Mouse (Mus musculus) layer of hippocampus, adult 8-10 months (tissue): ENCODE results near the gene Jpt1. TPM values are rescaled to one million over a fixed set of nuclear protein-coding genes. Genes with fewer than 3 reads are reported as not detected.
"Not testable (repeated sequence)": the region's sequence is repeated elsewhere in the genome, so short reads cannot be mapped to it uniquely, and the experiment has no call there.

Experiments used
- DNase-seq, 2 experiments: peaks; one replicate each; pipeline ENCODE4 v3.0.0; 2022; ENCODE audit warnings: low spot score in 2 of 2
- total RNA-seq, 4 experiments: library from RNA; stranded (reverse); gene quantifications; 2 replicates each; pipeline ENCODE4 v1.2.4; 2022

Gene Jpt1
- total RNA-seq, 4 experiments from 2014 or later = 109 to 139 (median 124) TPM

DNA sequence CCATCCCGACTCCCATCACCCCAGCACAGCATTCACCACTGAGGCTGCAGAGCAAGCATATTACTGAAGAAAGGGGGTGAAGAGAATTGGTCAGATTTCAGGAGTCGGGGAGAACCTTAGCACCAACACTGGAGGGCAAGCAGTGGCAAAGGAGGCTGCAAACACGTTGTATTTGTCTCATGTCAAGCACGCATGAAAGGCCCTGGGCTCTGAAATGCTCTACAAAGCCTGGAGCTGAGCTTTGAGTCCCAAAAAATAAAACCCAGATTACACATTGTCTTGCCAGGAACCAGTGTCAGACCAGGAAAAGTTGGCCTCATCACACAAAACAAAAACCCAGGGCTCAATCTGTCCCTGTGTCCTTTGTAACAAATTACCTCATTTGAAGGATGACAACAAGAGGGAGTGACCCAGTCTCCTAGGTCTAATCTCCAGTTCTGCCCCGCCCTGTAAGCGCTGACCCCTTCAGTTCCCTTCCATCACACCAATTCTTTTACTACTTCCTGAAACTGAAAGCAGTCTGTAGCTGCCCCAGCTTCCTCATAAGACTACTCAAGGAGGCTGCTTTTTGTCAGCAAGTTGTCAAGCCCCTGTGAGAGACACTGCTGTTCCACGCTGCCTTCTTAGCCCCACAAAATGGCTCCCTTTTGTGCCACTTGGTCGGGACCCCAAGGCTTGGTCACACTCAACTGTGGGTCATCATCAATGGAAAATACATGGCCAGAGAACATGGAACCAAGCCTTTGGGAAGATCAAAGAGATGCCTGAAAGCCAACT lies 1.6 kb downstream of the Jpt1 start:
- no peak for DNase-seq

DNA sequence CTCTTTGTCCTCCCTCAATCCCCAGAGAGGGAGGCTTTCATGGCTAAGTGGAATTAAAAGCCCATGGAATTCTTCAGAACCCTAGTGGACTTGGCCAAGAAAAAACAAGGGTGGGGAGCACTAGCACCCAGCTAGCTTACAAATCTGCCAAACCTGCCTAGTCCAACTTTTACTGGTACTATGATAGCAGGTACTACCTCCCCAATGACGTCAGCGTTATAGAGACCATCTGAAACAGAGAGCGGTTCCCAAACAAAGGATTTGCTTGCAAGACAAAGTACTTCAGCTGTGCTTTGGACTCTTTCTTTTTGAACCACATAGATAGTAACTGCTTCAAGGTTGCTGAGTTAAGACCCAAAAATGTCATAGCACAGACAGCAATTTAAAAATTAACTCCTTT lies 2.2 kb downstream of the Jpt1 start:
- DNase-seq = no peak

- no peak for DNase-seq
These were observed 3.1 kb downstream of the Jpt1 start for GRCm38 (mm10) chr11:115511121-115511520.

- DNase-seq = no peak
These were observed 3.7 kb downstream of the Jpt1 start for GRCm38 (mm10) chr11:115510507-115510888.

- DNase-seq = no peak
These were observed 4.2 kb downstream of the Jpt1 start for GRCm38 (mm10) chr11:115509773-115510506.

- DNase-seq = no peak
These were observed 6.1 kb downstream of the Jpt1 start for GRCm38 (mm10) chr11:115508061-115508460.

- no peak for DNase-seq
These were observed 7.6 kb downstream of the Jpt1 start for GRCm38 (mm10) chr11:115506586-115506985.

DNA sequence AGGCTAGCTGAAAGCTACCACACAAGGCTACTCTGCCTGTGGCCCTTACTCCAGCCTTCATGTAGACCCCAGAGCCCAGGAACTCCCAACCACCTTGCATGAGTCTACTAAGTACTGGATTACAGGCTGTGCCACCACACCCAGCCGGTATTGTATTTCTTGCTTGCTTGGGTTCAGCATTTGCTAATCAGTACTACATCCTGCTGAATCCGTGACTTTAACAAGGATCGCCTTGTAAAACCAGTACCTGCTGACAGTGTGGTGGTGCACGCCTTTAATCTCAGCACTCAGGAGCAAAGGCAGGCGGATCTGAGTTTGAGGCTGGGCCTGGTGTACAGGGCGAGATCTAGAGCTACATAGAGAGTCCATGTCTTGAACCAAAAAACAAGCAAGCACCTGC lies 11.6 kb downstream of the Jpt1 start:
- DNase-seq = no peak

DNA sequence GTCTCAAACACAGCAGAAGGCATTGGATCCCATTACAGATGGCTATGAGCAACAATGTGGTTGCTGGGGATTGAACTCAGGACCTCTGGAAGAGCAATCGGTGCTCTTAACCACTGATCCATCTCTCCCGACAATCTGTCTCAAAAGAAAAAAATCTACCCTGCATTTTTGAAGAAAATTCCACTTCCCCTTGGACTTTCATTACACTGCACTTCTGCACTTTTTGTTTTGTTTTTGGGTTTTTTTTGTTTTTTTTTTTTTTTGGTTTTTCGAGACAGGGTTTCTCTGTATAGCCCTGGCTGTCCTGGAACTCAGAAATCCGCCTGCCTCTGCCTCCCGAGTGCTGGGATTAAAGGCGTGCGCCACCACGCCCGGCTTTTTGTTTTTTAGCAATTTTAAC lies 17.6 kb downstream of the Jpt1 start:
- not testable (repeated sequence) for DNase-seq

GRCm38 (mm10) chr11:115492387-115492786 lies 21.8 kb downstream of the Jpt1 start:
- no peak for DNase-seq

DNA sequence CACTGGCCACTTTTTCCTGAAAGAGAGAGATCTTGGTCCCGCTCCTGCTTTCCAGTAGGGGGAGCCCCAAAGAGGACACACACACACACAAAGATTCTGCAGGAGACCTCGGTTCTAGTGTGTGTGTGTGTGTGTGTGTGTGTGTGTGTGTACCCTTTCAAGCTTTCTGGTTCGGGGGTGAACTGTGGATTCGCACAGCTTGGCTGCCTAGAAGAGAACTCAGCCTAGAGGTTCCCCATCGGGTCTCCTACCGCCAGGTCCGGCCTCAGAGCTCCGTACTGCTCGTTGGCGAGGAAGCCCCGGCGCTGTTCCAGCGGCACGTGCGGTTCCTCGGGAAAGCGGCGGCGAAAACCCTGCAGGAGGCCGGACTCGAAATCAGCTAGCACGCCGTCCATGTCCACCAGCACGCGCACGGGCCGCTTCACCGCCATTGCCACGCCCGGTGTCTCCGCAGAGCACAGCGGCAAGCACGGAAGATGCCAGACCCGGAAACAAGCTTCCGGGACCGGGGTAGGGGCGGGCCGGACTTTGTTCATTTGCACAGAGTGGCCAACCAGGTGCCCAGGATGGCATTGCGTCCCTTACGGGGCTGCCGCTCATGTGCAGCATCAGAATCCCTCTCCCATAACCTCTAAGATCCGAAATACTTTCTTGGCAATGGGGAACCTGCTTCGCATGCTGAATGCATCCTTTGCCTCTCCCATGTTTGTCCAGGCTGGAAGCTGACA lies 22.7 kb downstream of the Jpt1 start, which contains the start of gene Nt5c:
Gene Nt5c (minus strand): TSS at position 507 of the 728 bp plus-strand sequence.
- peak; percentile 77 to 84 for DNase-seq

DNA sequence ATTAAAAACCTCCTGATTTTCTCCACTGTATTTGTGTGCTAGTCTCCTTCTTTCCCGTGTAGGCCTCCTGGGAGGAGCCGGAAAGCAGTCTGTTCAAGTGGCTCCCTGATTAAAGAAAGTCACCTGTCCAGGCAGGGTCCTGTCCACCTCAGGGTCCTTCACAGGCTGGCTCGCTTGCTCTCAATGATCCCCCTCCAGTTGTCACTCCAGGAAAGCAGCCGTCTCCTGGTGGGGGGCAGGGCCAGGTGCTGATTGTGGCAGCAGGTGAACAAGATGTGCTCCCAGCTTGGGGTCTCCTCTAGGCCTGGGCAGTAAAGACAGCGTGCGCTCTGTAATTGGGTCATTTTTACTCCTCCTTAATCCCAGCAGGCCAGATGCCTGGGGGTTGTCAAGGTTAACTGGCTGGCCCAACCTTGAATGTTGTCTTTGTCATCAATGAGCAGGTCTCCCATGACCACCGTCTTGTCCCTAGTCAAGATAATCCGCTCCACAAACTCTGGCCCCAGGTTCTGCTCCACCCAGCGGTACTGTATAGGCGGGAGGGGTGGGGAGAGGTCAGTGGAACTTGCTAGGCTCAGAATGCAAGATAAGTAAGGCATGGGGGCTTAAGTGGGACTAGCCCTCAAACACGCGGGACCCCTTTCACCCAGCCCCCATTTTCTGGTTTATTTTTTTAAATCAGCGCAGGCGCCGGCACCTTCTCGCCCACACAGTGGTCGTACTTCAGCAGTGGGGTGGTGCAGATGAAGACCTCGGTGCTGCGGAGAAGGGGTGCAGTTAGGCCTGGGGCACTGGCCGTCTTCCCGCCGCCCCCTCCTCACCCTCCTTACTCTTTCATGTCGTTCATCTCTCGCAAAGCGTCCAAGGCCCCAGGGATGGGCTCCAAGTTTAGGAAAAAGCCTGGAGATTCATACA lies 23.5 kb downstream of the Jpt1 start:
- no peak for DNase-seq

DNA sequence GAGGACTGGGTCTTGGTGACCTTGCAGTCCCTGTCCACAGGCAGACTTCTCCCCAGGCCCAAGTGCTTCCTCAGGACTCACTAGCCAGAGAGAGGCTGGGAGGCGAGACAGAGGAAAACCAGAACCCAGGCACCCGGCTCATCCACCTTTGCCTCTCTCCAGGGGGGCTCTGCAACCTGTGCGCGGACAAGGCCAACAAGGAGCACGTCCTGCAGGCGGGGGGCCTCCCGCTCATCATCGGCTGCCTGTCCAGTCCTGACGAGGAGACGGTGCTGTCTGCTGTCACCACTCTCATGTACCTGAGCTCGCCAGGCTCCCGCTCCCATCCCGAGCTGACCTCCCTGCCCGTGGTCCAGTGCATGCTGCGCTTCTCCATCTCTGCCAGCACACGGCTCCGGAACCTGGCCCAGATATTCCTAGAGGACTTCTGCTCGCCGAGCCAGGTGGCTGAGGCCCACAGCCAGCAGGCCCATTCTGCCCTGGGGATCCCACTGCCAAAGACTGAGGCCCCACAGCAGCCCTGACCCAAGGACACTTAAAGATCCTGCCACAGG lies 25.6 kb downstream of the Jpt1 start:
- DNase-seq = no peak

DNA sequence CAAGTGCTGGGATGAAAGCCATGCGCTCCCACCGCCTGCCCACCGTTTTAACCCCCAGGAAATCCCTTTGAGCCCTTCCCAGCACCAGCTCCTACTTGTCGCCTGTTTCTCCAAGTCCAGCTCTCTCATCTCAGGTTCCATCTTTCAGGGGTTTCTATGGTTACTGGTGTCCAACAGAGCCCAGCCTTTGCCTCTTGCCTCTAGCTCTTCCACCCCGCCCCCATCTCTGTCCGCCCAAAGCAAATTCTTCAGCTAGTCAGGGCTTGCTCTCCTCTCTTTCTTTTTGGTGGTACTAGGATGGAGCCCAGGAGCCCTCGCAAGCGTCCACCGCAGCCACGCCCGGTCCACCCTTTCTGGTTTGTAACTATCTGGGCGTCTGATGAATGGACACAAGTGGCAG lies 29.0 kb downstream of the Jpt1 start:
- DNase-seq = no peak

DNA sequence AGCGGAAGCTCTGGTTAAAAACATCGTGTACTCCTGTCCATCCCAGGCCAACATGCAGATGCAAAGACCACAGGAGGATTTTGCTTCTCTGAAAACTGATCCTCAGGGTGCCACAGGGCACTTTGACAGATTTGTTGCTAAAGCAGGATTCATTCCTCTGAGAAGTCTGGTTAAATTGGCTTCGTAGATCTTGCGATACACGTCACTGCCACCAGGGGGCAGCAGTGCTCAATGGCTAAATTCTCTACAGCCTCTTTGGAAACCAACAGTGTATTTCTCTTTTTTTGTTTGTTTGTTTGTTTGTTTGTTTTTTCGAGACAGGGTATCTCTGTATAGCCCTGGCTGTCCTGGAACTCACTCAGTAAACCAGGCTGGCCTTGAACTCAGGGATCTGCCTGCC lies 30.5 kb downstream of the Jpt1 start:
- DNase-seq = peak; percentile 67 to 88

GRCm38 (mm10) chr11:115483278-115483677 lies 30.9 kb downstream of the Jpt1 start:
- no peak for DNase-seq

- DNase-seq = peak; percentile 72 to 74
These were observed 32.5 kb downstream of the Jpt1 start for GRCm38 (mm10) chr11:115481553-115482259.

GRCm38 (mm10) chr11:115478296-115478938 lies 35.8 kb downstream of the Jpt1 start:
- DNase-seq = no peak

DNA sequence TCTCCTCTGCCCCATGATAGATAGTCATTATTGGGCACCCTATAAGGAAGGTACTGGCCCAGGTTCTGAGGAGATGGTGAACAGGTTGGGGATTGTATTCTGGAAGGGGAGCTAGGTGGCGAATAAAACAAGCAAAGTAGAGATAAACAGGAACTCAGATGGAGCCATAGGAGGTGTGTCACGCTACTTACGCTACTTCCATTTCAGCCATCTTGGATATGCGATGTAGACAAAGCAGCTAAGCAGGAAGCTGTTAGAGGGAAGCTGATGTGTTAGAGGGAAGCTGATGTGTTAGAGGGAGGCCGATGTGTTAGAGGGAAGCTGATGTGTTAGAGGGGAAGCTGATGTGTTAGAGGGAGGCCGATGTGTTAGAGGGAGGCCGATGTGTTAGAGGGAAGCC lies 36.8 kb downstream of the Jpt1 start:
- DNase-seq = not testable (repeated sequence)
